Mouse (Mus musculus) stomach, postnatal 0 days (tissue): ENCODE results near the gene Rslcan18.

Source experiments
- CTCF ChIP-seq: IDR thresholded peaks from 2 replicates; pipeline ENCODE4 v1.5.1; 2016; ENCODE audit warnings: antibody characterized with exemption, low read depth, mild to moderate bottlenecking, moderate library complexity
- EP300 ChIP-seq: optimal IDR thresholded peaks from 2 replicates; pipeline ENCODE3; 2016; ENCODE audit warnings: antibody characterized with exemption

DNA sequence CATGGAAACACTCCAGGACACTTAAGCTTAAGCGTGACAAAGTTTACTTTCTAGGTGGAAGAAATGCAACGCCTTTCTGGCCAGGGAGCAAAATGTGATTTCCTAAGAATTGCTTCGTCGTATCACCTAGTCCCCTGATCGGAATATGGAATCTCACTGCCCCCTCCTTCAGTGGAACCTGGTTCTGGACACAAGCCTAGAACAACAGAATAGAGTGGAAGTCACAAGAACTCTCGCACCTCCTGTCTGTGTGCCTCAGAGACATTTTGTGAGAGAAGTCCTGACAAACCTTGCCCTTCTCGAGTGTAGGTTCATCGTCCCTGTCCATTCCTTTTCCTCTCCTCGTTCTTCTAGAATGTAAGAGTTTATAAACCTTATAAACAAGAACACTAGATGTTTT lies 8.4 kb downstream of the Rslcan18 start:
- TF ChIP-seq CTCF (no peak), EP300 (no peak)
